11 mouse cellular contexts compared by ENCODE assay signal in the genomic region with DNA sequence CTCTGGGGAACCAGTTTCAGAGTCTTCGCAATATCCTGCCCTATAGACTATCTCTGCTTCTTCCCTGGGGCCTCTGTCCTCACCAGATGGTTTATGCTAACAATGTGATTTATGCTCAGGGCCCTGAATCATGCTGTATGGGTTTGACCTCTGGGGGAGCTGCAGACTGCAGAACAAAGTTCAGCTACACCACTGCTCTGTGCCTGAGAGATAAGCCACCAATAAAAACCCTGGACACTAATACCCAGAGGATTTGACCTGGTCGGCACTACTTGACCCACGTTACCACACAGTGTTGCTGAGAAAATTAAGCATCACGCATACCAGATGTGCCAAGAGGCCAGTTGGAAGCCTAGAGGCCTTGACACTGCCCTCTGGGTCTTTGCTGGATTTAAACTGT. TPM values are rescaled to one million over a fixed set of nuclear protein-coding genes. Genes with fewer than 3 reads are reported as not detected.
DNase-seq lines count a peak whose midpoint lies in the region; ATAC-seq and TF ChIP-seq lines count a peak whose summit lies in the region.
"Had no signal": no experiment of that assay in that cellular context is flagged by ENCODE, and none has a peak within 500 bp of the region (broad histone marks: within the 10 kb centered on the region; RNA-seq: fewer than 3 reads in every experiment).

No protein-coding gene starts in this region.

- H3K4me1 ChIP-seq in hindbrain, postnatal 0 days (ENCODE audit: insufficient read depth, low read length): 0 out of 2 replicates have a peak, but pooled peaks cover 8% of the 10 kb centered on the region

- H3K9ac ChIP-seq in hindbrain, postnatal 0 days (replicated peaks; ENCODE audit: low read length): no peak overlapping the region
- H3K9ac ChIP-seq: heart, embryonic 15.5 days; limb, embryonic 15.5 days had no signal

- peak; percentile 43; the same call in 1 of the 2 replicates for ATAC-seq in hindbrain, postnatal 0 days

- no peak overlapping the region for H3K27ac ChIP-seq in left cerebral cortex, adult 2 months
- H3K27ac ChIP-seq in hindbrain, postnatal 0 days: no peak overlapping the region
- H3K27ac ChIP-seq: heart, embryonic 15.5 days; limb, embryonic 15.5 days had no signal

- intact Hi-C loops in left cerebral cortex, adult 2 months (cut with DNase I): no loop called here
- intact Hi-C loops in left cerebral cortex, postnatal 25 days (cut with DNase I): no loop called here

- no peak for DNase-seq in left cerebral cortex, adult 2 months (ENCODE audit: extremely low spot score in 1 of 2, low spot score in 2 of 2)
- no peak for DNase-seq in left cerebral cortex, postnatal 25 days (ENCODE audit: low spot score in 2 of 2)
- peak; percentile 81 for DNase-seq in MN1 (ENCODE audit: low spot score)
- DNase-seq in hindbrain, postnatal 0 days (ENCODE audit: low spot score): peak; percentile 62
- peak; percentile 88 for DNase-seq in mesoderm, embryonic 11.5 days (ENCODE audit: low read depth, low spot score)
- DNase-seq in gastrocnemius, adult 8-10 months (ENCODE audit: low spot score in 2 of 2): no peak
- no peak for DNase-seq in adrenal gland, adult (ENCODE audit: inconsistent age in 2 of 2, low spot score in 1 of 2)
- DNase-seq in adrenal gland, postnatal 36 days: no peak

- TF ChIP-seq CTCF in left cerebral cortex, adult 2 months (IDR thresholded peaks at IDR 0.05): peak; percentile 10; the same call in 1 of the 2 replicates
- TF ChIP-seq CTCF in hindbrain, postnatal 0 days (IDR thresholded peaks at IDR 0.05; ENCODE audit: low read depth): peak; percentile 56

- 65% methylated on average over 4 of the region's 4 CpGs for WGBS in hindbrain, postnatal 0 days

- H3K4me2 ChIP-seq in hindbrain, postnatal 0 days (ENCODE audit: low read depth, low read length): no peak overlapping the region
- H3K4me2 ChIP-seq: heart, embryonic 15.5 days; limb, embryonic 15.5 days had no signal

- no peaks in the 10 kb centered on the region for H3K9me3 ChIP-seq in hindbrain, postnatal 0 days (ENCODE audit: low read length)
- H3K9me3 ChIP-seq: heart, embryonic 15.5 days; limb, embryonic 15.5 days had no signal

- H3K4me3 ChIP-seq in left cerebral cortex, adult 2 months: no peak overlapping the region
- no peak overlapping the region for H3K4me3 ChIP-seq in hindbrain, postnatal 0 days (ENCODE audit: low read length)
- H3K4me3 ChIP-seq: heart, embryonic 15.5 days; limb, embryonic 15.5 days had no signal

- H3K27me3 ChIP-seq in hindbrain, postnatal 0 days (ENCODE audit: insufficient read depth, low read length): no peaks in the 10 kb centered on the region

- H3K36me3 ChIP-seq in hindbrain, postnatal 0 days (ENCODE audit: insufficient read depth, low read length): no peaks in the 10 kb centered on the region
- H3K36me3 ChIP-seq: heart, embryonic 15.5 days; limb, embryonic 15.5 days had no signal

RNA-seq across cellular contexts. Expression of a gene that starts 3.7 kb away (rescaled TPM):
- not detected for total RNA-seq in left cerebral cortex, adult 2 months (2021)
- total RNA-seq in left cerebral cortex, postnatal 25 days (2021): not detected
- not detected in 2 replicates for total RNA-seq in hindbrain, postnatal 0 days (2014; rRNA removed)
- polyA plus RNA-seq in hindbrain, postnatal 0 days (2015; fragmentation: Nextera tagmentation; extraction: Ambion mirVana): 0.15 TPM in 1 of 2 replicates, not detected in the other
- total RNA-seq in gastrocnemius, adult 8-10 months (2022): not detected
- total RNA-seq in adrenal gland, postnatal 36 days (2021): not detected
- polyA plus RNA-seq: embryonic facial prominence, embryonic 14.5 days; heart, embryonic 15.5 days; limb, embryonic 15.5 days had no signal

Comparison
In these comparisons a context has a peak if more than half of its experiments do, and no peak if none do; other contexts are left out.
1. DNase-seq: peak in MN1 (single experiment), hindbrain, postnatal 0 days (single experiment) and mesoderm, embryonic 11.5 days (single experiment); none in left cerebral cortex, adult 2 months (0 of 2), left cerebral cortex, postnatal 25 days (0 of 2), gastrocnemius, adult 8-10 months (0 of 2), adrenal gland, adult (0 of 2) and adrenal gland, postnatal 36 days (0 of 2).